Mouse (Mus musculus): ENCODE data around the gene C1d. TPM values are rescaled to one million over a fixed set of nuclear protein-coding genes. Genes with fewer than 3 reads are reported as not detected.
"Not testable (repeated sequence)": the region's sequence is repeated elsewhere in the genome, so short reads cannot be mapped to it uniquely, and the experiment has no call there.

The C1d gene
- polyA plus RNA-seq (2016; fragmentation: Nextera tagmentation; extraction: Ambion mirVana): 90.7 and 111 TPM in 2 replicates

DNA sequence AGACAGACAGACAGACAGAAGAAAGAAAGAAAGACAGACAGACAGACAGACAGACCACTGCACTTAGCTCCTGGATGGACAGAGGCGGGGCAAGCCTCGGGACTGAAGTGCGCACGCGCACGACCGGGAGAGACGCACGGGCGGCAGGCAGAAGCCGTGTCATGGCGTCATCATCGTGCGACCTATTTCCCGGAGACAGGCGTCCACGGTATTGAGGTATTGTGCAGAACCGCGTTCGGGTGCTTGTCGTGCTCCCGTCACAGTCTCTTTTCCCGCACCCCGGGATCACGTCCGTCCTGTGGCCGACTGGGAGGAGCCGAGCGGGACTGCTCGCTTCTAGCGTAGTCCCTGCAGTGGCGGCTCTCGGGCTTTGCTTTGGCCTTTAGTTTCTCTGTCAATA is at the start of gene C1d:
Gene C1d, plus strand, starts transcription at position 137 of the 400 bp plus-strand sequence.
- Histone ChIP-seq H3K27ac (peak within 1 kb of the TSS; percentile 93), H3K9me3 (replicated peaks) (no peaks in the 10 kb centered on the region), H3K4me1 (peaks cover 16% of the 10 kb centered on the region), H3K36me3 (no peaks in the 10 kb centered on the region), H3K27me3 (ENCODE audit: low read depth, poor library complexity, severe bottlenecking) (peaks cover 29% of the 10 kb centered on the region; the same call in 1 of the 2 replicates), H3K4me3 (peak within 1 kb of the TSS; percentile 76)
- WGBS: 0% methylated on average over 33 of the region's 33 CpGs
- peak; percentile 94 for DNase-seq (ENCODE audit: low spot score)

DNA sequence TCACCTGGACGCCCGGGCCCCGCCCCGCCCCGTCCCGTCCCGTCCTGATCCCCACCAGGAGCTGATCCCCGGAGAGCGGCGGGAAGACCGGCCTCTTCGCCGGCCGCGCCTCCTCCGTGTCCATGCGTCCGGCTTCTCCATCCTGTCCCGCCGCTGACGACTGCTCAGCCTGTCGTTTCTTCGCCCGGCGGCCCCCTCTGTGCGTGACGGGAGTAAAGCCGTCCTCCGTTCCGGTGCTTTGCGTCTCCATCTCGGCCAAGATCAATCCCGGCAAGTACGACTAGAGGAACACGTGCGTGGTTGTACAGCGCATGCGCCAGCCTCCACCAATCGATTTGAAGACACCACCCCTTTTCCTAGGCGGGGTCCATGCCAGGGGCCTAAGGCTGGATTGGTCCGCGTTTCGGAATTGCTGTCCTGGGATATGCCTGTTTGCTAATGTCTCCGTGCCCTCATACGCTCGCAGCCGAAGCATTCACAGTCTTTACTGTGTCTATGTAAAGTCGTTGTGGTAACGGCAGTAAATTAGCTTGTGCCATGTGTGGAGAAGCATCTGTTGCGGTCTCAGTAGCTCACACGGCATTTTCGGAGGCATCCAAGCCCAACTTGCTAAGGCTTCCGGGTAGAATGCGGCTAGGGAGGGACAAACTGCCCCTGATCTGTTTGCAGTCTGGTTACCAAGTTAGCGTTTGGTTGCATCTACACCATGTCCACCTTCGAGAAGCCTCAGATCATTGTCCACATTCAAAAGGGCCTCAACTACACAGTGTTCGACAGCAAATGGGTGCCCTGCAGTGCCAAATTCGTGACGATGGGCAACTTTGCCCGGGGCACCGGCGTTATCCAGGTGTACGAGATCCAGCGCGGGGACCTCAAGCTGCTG is 45.9 kb upstream of the C1d start, which contains the start of gene Pno1:
Gene Pno1, minus strand, starts transcription at position 311 of the 883 bp plus-strand sequence.
- peak; percentile 93 for DNase-seq (ENCODE audit: low spot score)

DNA sequence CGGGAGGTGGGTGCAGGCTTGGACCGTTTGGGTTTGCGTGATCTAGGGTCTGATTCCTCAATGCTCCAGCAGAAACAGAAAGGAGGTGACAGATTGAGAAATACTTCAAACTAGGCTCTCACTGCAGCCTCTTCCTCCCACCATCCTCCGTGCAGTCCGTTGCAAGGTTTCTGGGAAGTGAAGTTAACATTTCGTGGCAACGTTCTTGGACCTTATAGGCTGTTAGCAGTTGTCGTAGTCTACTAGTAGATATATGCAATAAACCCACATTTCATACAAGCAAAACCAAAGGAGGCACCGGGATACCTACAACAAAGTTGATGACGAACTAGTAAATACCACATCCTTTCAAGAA is 45.3 kb upstream of the C1d start:
- Histone ChIP-seq H3K9me3 (replicated peaks) (no peaks in the 10 kb centered on the region), H3K4me3 (peak overlapping the region; percentile 92), H3K36me3 (peaks cover 24% of the 10 kb centered on the region), H3K27me3 (ENCODE audit: low read depth, poor library complexity, severe bottlenecking) (no peaks in the 10 kb centered on the region), H3K27ac (peak overlapping the region; percentile 97), H3K4me1 (peaks cover 17% of the 10 kb centered on the region)
- DNase-seq (ENCODE audit: low spot score): no peak
- WGBS: 3% methylated on average over 10 of the region's 10 CpGs

More for the DNA sequence above, 45.9 kb upstream of the C1d start, which contains the start of gene Pno1:
- H3K27me3 ChIP-seq (ENCODE audit: low read depth, poor library complexity, severe bottlenecking): no peaks in the 10 kb centered on the region
- H3K4me1 ChIP-seq: peaks cover 17% of the 10 kb centered on the region
- peak within 1 kb of the TSS; percentile 92 for H3K4me3 ChIP-seq
- WGBS: under 1% methylated on average over 65 of the region's 65 CpGs
- peak within 1 kb of the TSS; percentile 97 for H3K27ac ChIP-seq
- H3K36me3 ChIP-seq: peaks cover 29% of the 10 kb centered on the region
- no peaks in the 10 kb centered on the region for H3K9me3 ChIP-seq (replicated peaks)

DNA sequence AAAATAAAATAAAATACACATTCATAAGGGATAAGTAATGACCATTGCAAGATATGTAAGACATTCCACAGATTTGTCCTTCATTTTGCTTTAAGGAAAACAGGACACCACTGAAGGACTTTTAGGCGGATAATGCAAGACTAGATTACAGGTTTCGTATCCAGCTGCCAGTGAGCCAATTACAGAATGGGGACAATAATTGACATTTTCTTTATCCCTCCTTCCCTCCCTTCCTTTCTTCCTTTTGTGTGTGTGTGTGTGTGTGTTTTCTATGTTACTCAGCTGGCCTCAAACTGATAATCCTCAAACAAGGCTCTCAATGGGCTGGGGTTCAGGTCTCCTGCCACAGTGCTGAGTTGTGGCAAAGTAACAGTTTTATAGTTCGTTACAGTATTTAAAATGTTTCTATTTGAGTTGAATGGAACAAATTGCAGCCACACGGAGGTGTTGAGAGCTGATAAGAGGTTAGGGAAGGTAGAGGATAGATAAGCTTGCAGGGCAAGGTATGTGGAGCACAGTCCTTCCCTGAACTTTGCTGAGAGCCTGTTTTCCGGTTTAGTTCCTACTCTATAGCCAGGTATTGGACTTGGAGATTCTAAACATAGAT is 44.4 kb upstream of the C1d start:
- WGBS: 86% methylated on average over 5 of the region's 5 CpGs
- DNase-seq (ENCODE audit: low spot score): no peak
- no peaks in the 10 kb centered on the region for H3K27me3 ChIP-seq (ENCODE audit: low read depth, poor library complexity, severe bottlenecking)
- peak overlapping the region; percentile 92 for H3K4me3 ChIP-seq
- H3K27ac ChIP-seq: no peak overlapping the region
- no peaks in the 10 kb centered on the region for H3K9me3 ChIP-seq (replicated peaks)
- H3K36me3 ChIP-seq: peaks cover 17% of the 10 kb centered on the region
- peaks cover 17% of the 10 kb centered on the region for H3K4me1 ChIP-seq

DNA sequence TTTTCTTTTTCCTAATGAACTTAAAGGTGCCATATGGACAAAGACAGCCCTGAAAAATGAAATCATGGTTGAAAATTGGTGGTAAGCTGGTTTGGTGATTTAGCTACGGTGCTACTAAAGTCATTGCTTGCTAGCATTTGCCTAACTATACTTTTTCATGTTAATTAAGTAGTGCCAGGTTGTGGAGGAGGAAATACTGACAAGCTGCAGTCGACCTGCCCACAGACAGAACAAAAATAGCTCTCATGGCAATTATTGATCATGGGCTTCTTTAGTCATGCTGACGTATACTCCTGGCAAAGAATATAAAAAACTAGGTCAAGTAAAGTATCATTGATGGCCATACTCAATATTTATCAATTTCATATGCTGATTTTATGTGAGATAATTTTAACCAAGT is 41.9 kb upstream of the C1d start:
- 0 out of 2 replicates have a peak, but pooled peaks cover 2% of the 10 kb centered on the region for H3K36me3 ChIP-seq
- 90% methylated on average over 3 of the region's 3 CpGs for WGBS
- no peak for DNase-seq (ENCODE audit: low spot score)

DNA sequence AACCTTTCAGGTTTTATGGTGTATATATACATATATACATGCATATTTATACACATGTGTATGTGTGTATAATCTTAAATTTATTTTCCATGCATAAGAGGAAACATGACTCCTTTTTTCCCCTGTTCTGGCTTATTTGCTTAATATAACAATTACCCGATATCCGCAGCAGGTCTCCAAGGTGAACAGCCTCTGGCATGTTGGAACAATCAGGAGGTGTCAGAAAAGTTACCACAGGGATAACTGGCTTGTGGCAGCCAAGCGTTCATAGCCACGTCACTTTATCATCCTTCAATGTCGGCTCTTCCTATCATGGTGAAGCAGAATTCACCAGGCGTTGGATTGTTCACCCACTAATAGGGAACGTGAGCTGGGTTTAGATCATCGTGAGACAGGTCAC is 36.3 kb upstream of the C1d start:
- Histone ChIP-seq H3K27me3 (ENCODE audit: low read depth, poor library complexity, severe bottlenecking) (no peaks in the 10 kb centered on the region), H3K27ac (no peak overlapping the region), H3K4me1 (no peaks in the 10 kb centered on the region), H3K4me3 (no peak overlapping the region), H3K36me3 (peaks cover 21% of the 10 kb centered on the region), H3K9me3 (replicated peaks) (no peaks in the 10 kb centered on the region)
- no peak for DNase-seq (ENCODE audit: low spot score)
- 97% methylated on average over 8 of the region's 8 CpGs for WGBS

More for the DNA sequence above, 41.9 kb upstream of the C1d start:
- Histone ChIP-seq H3K27ac (no peak overlapping the region), H3K4me3 (no peak overlapping the region), H3K27me3 (ENCODE audit: low read depth, poor library complexity, severe bottlenecking) (no peaks in the 10 kb centered on the region), H3K9me3 (replicated peaks) (no peaks in the 10 kb centered on the region), H3K4me1 (peaks cover 15% of the 10 kb centered on the region)

DNA sequence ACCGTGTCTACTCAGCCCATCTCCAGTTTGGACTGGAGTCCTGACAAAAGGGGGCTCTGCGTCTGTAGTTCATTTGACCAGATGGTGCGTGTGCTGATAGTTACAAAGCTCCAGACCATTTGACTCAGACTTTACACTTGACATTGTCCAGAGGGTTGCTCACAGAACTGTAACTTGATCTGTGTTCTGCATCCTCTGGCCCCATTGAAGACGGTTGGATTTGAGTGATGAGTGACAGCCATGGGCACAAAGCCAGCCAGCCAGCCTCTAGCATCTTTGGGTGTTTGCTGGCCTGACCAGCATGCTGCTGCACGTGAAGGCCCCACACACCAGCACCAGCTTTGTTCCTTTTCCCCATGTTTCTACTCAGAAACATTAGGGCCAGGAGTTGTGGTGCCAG is 24.6 kb upstream of the C1d start:
- H3K27me3 ChIP-seq (ENCODE audit: low read depth, poor library complexity, severe bottlenecking): no peaks in the 10 kb centered on the region
- DNase-seq (ENCODE audit: low spot score): no peak
- no peaks in the 10 kb centered on the region for H3K4me1 ChIP-seq
- no peak overlapping the region for H3K27ac ChIP-seq
- no peaks in the 10 kb centered on the region for H3K9me3 ChIP-seq (replicated peaks)
- H3K36me3 ChIP-seq: peaks cover 39% of the 10 kb centered on the region
- 82% methylated on average over 5 of the region's 5 CpGs for WGBS
- no peak overlapping the region for H3K4me3 ChIP-seq

DNA sequence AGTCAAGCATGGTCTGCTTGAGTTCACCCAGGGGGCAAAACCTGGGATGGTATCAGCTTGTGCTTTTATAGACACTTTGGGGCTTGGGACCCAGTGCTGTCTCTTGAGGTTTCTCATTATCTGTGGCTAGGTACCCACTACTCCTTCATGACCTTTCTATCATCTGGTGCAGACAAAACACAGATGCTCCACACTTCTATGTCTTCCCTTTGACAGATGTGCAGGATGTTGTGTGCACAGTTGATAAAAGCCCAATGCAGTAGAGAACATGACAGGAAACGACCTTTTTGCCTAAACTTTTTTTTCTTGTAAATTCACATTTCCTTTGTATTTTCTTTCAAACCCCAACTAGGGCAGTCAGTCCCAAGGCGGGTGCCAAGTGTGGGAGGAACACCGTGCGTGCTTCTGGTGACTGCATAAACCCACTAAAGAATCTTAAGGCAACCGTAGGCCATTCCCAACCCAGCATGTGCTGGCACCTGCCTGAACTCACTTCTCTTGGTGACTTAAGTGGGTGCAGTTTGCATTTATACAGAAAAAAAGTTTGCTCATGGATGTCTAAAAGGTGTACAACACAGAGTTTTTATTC is 20.8 kb upstream of the C1d start:
- Histone ChIP-seq H3K9me3 (replicated peaks) (no peaks in the 10 kb centered on the region), H3K36me3 (peaks cover 28% of the 10 kb centered on the region), H3K4me3 (no peak overlapping the region), H3K27me3 (ENCODE audit: low read depth, poor library complexity, severe bottlenecking) (peaks cover 2% of the 10 kb centered on the region; the same call in 1 of the 2 replicates), H3K4me1 (no peaks in the 10 kb centered on the region), H3K27ac (no peak overlapping the region)
- no peak for DNase-seq (ENCODE audit: low spot score)
- 95% methylated on average over 5 of the region's 5 CpGs for WGBS

DNA sequence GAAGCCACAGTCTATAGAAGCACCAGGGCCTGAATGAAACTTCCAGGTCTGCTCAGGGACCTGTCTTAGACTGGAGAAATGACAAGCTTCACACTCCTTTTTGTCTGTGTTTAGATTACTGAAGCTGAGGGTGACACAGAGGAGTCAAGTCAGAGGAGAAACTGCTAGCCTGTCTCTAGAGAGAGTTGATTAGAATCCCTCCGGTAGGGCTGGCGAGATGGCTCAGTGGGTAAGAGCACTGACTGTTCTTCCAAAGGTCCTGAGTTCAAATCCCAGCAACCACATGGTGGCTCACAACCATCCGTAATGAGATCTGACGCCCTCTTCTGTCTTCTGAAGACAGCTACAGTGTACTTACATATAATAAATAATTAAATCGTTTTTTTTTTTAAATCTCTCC is 18.8 kb upstream of the C1d start:
- H3K4me3 ChIP-seq; H3K27ac ChIP-seq; H3K9me3 ChIP-seq (replicated peaks); H3K4me1 ChIP-seq; DNase-seq (ENCODE audit: low spot score): not testable (repeated sequence)
- Histone ChIP-seq H3K27me3 (ENCODE audit: low read depth, poor library complexity, severe bottlenecking) (peaks cover 18% of the 10 kb centered on the region; the same call in 1 of the 2 replicates), H3K36me3 (peaks cover 12% of the 10 kb centered on the region)
- 93% methylated on average over 5 of the region's 5 CpGs for WGBS

DNA sequence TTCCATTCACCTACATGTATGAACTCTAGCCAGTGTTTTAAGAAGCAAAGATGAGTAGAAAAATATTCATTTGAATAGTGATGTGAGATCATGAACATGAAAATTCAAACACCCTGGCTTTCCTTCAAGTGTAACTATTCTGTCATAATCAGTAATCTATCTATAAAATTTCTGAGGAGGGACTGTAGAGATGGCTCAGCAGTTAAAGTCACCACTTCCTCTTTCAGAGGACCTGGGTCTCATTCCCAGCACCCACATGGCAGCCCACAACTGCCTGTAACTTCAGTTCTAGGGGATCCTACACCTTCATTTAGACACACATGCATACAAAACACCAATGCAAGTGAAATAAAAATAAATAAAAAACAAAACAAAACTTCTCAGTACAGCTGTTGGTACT is 8.7 kb upstream of the C1d start:
- H3K4me3 ChIP-seq: no peak overlapping the region
- no peak for DNase-seq (ENCODE audit: low spot score)
- H3K9me3 ChIP-seq (replicated peaks): no peaks in the 10 kb centered on the region
- no peak overlapping the region for H3K27ac ChIP-seq
- no peaks in the 10 kb centered on the region for H3K4me1 ChIP-seq
- H3K27me3 ChIP-seq (ENCODE audit: low read depth, poor library complexity, severe bottlenecking): peaks cover 77% of the 10 kb centered on the region
- H3K36me3 ChIP-seq: no peaks in the 10 kb centered on the region

DNA sequence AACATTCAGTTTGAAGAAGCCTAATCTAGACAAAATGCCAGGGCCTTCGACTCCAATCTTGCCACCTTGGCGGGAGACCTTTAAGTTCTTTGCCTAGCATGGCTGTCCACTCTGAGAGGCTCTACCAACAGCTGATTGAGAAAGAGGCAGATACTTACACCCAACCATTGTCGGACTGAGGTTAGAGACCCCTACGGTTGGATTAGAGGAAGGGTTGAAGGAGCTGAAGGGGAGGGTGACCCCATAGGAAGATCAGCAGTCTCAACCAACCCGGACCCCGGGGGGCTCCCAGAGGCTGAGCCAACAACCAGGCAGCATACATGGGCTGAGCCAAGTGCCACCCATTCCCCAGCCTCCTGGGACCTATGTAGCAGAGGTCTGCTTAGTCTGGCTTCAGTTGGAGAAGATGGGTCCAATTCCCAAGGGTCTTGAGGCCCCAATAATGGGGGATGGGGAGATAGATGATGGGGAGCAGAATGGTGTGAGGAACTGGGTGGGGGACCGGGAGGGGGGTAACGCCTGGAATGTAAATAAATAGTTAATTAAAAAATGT is 490 bp upstream of the C1d start:
- Histone ChIP-seq H3K27me3 (ENCODE audit: low read depth, poor library complexity, severe bottlenecking) (peaks cover 34% of the 10 kb centered on the region; the same call in 1 of the 2 replicates), H3K9me3 (replicated peaks) (no peaks in the 10 kb centered on the region), H3K36me3 (no peaks in the 10 kb centered on the region), H3K27ac (peak overlapping the region; percentile 93; the same call in 1 of the 2 replicates), H3K4me1 (peaks cover 16% of the 10 kb centered on the region), H3K4me3 (peak overlapping the region; percentile 76)
- WGBS: 59% methylated on average over 8 of the region's 8 CpGs
- DNase-seq (ENCODE audit: low spot score): no peak

DNA sequence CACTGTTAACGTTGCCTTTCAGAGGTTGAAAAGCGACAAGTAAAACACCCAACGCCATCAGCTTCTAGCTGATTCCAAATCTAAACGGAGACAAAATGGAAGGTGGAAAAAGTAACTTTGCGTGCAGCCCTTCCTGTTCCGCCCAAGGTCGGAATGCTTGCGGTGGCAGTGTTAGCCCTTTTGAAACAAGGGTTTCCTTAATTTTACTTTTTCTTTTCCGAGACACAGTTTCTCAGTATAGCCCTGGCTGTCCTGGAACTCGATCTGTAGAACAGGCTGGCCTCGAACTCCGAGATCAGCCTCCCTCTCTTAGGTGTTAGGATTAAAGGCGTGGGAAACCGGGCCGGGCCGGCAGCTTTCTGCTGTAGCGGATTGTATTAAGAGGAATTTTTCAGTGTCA is 482 bp downstream of the C1d start:
- peak; percentile 53 for DNase-seq (ENCODE audit: low spot score)
- 2% methylated on average over 17 of the region's 17 CpGs for WGBS
- peak overlapping the region; percentile 76 for H3K4me3 ChIP-seq

More for the DNA sequence above, 482 bp downstream of the C1d start:
- Histone ChIP-seq H3K36me3 (no peaks in the 10 kb centered on the region), H3K27me3 (ENCODE audit: low read depth, poor library complexity, severe bottlenecking) (peaks cover 25% of the 10 kb centered on the region; the same call in 1 of the 2 replicates), H3K4me1 (peaks cover 16% of the 10 kb centered on the region), H3K27ac (peak overlapping the region; percentile 93), H3K9me3 (replicated peaks) (no peaks in the 10 kb centered on the region)

Measured in limb, embryonic 10.5 days (tissue).